Mouse (Mus musculus) limb, embryonic 14.5 days (tissue): ENCODE measurements around the gene Inpp5a. TPM values are rescaled to one million over a fixed set of nuclear protein-coding genes. Genes with fewer than 3 reads are reported as not detected.

Source experiments
- ATAC-seq: fragments of 200-750 bp; cut with Nextera tagmentation; 2 replicates; pipeline ENCODE4 v1.8.0; 2017; ENCODE audit warnings: low read depth, moderate number of reproducible peaks, moderate TSS enrichment; ENCODE audit not compliant: low FRiP score
- DNase-seq: peaks from one replicate; pipeline ENCODE4 v3.0.0-alpha.2; 2015; ENCODE audit warnings: low spot score
- H3K27ac ChIP-seq: fragments of 300-500 bp; sonication (generic); replicated peaks from 2 replicates; pipeline ENCODE4 v1.5.1; 2014; ENCODE audit warnings: low read depth, mild to moderate bottlenecking, low read length, moderate library complexity, mixed read lengths
- H3K27me3 ChIP-seq: fragments of 300-500 bp; sonication (generic); 2 replicates; pipeline ENCODE4 v1.6.1; 2014; ENCODE audit warnings: low read length, mixed read lengths; ENCODE audit not compliant: control insufficient read depth, insufficient read depth
- H3K36me3 ChIP-seq: fragments of 300-500 bp; sonication (generic); 2 replicates; pipeline ENCODE4 v1.6.1; 2014; ENCODE audit warnings: mild to moderate bottlenecking, low read length, moderate library complexity, mixed read lengths; ENCODE audit not compliant: control insufficient read depth, insufficient read depth
- H3K4me1 ChIP-seq: fragments of 300-500 bp; sonication (generic); 2 replicates; pipeline ENCODE4 v1.6.1; 2014; ENCODE audit warnings: antibody characterized with exemption, low read length, mixed read lengths; ENCODE audit not compliant: control insufficient read depth, insufficient read depth
- H3K4me2 ChIP-seq: fragments of 300-500 bp; sonication (generic); replicated peaks from 2 replicates; pipeline ENCODE4 v1.6.1; 2014; ENCODE audit warnings: low read depth, mild to moderate bottlenecking, low read length, moderate library complexity; ENCODE audit not compliant: severe bottlenecking
- H3K4me3 ChIP-seq: fragments of 300-500 bp; sonication (generic); replicated peaks from 2 replicates; pipeline ENCODE4 v1.5.1; 2014; ENCODE audit warnings: low read length
- H3K9ac ChIP-seq: fragments of 300-500 bp; sonication (generic); 2 replicates; pipeline ENCODE4 v1.6.1; 2014; ENCODE audit warnings: mild to moderate bottlenecking, low read depth, low read length, moderate library complexity; ENCODE audit not compliant: severe bottlenecking
- H3K9me3 ChIP-seq: fragments of 300-500 bp; sonication (generic); 2 replicates; pipeline ENCODE4 v1.6.1; 2016; ENCODE audit warnings: low read length; ENCODE audit not compliant: control insufficient read depth
- POLR2A ChIP-seq: fragments of 200-500 bp; IDR thresholded peaks from 2 replicates; pipeline ENCODE4 v1.8.0; 2012; ENCODE audit warnings: inconsistent platforms, mild to moderate bottlenecking, moderate library complexity, borderline replicate concordance; ENCODE audit not compliant: insufficient read depth, insufficient read length; ENCODE audit errors: extremely low read depth
- WGBS: fragments of 180-500 bp; shearing (Covaris S2); extraction: QIAGEN DNeasy Blood & Tissue Kit; methylation state at CpG from one replicate; pipeline ENCODE4 v1.1.7; 2014; 5-methylcytosine and 5-hydroxymethylcytosine counted together
- polyA plus RNA-seq, 2 experiments: library from polyadenylated mRNA; depleted of rRNA in 1 of 2; stranded (reverse) in 1 of 2; unstranded in 1 of 2; fragments of >200 nt; fragmentation: Nextera tagmentation in 1 of 2; extraction: Ambion mirVana in 1 of 2; gene quantifications; 2 replicates each; pipeline versions ENCODE4 v1.2.1 to v1.2.3; 2012 to 2014

Gene Inpp5a
- polyA plus RNA-seq, 2 experiments = 29.0 to 39.7 TPM

- WGBS = 82% methylated on average over 11 of the region's 11 CpGs
- no peak for ATAC-seq
Measured at GRCm38 (mm10) chr7:139399977-139400685, 11.2 kb downstream of the Inpp5a start.

GRCm38 (mm10) chr7:139400926-139401325 lies 12.0 kb downstream of the Inpp5a start:
- Histone ChIP-seq H3K4me2 (no peak overlapping the region), H3K9ac (no peak overlapping the region), H3K27me3 (no peaks in the 10 kb centered on the region), H3K4me1 (peaks cover 11% of the 10 kb centered on the region), H3K36me3 (no peaks in the 10 kb centered on the region; the same call in 1 of the 2 replicates), H3K9me3 (no peaks in the 10 kb centered on the region), H3K4me3 (no peak overlapping the region), H3K27ac (no peak overlapping the region)
- 83% methylated on average over 3 of the region's 3 CpGs for WGBS
- no peak for DNase-seq
- no peak for TF ChIP-seq POLR2A
- ATAC-seq = no peak

More at GRCm38 (mm10) chr7:139399977-139400685, 11.2 kb downstream of the Inpp5a start:
- Histone ChIP-seq H3K4me3 (no peak overlapping the region), H3K9me3 (no peaks in the 10 kb centered on the region), H3K27me3 (no peaks in the 10 kb centered on the region), H3K36me3 (no peaks in the 10 kb centered on the region), H3K4me1 (peaks cover 11% of the 10 kb centered on the region), H3K4me2 (no peak overlapping the region), H3K27ac (no peak overlapping the region), H3K9ac (no peak overlapping the region)
- TF ChIP-seq POLR2A = no peak
- no peak for DNase-seq

- no peak for DNase-seq
- H3K4me2 ChIP-seq = no peak overlapping the region
- H3K9me3 ChIP-seq = no peaks in the 10 kb centered on the region
- H3K4me3 ChIP-seq = no peak overlapping the region
- peaks cover 11% of the 10 kb centered on the region for H3K4me1 ChIP-seq
- 64% methylated on average over 8 of the region's 8 CpGs for WGBS
- H3K27ac ChIP-seq = no peak overlapping the region
- no peak for TF ChIP-seq POLR2A
- ATAC-seq = no peak
- no peaks in the 10 kb centered on the region for H3K27me3 ChIP-seq
- no peak overlapping the region for H3K9ac ChIP-seq
- no peaks in the 10 kb centered on the region; the same call in 1 of the 2 replicates for H3K36me3 ChIP-seq
Measured at GRCm38 (mm10) chr7:139401791-139402190, 12.9 kb downstream of the Inpp5a start.

DNA sequence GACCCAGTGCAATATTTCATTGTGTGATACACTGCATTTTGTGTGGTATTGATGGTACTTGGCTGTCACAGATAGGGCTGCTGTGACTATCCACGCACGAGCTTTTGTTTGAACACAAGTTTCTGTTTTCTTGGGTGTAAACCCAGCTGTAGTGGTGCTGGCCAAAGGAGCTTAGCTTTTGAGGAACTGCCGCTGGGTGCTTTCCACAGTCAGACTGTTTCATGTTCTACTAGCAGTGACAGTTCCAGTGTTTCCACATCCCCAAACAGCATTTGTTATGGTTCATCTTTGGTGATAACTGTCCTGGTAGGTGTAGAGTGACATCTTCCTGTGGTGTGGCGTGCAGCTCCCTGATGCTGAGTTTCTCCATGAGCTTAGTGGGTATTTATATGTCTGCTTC lies 13.8 kb downstream of the Inpp5a start:
- Histone ChIP-seq H3K27me3 (no peaks in the 10 kb centered on the region), H3K27ac (no peak overlapping the region), H3K9me3 (no peaks in the 10 kb centered on the region), H3K36me3 (no peaks in the 10 kb centered on the region; the same call in 1 of the 2 replicates), H3K4me1 (peaks cover 7% of the 10 kb centered on the region; the same call in 1 of the 2 replicates), H3K9ac (no peak overlapping the region), H3K4me2 (no peak overlapping the region), H3K4me3 (no peak overlapping the region)
- ATAC-seq = no peak
- TF ChIP-seq POLR2A = no peak
- WGBS = 91% methylated on average over 4 of the region's 4 CpGs
- no peak for DNase-seq

DNA sequence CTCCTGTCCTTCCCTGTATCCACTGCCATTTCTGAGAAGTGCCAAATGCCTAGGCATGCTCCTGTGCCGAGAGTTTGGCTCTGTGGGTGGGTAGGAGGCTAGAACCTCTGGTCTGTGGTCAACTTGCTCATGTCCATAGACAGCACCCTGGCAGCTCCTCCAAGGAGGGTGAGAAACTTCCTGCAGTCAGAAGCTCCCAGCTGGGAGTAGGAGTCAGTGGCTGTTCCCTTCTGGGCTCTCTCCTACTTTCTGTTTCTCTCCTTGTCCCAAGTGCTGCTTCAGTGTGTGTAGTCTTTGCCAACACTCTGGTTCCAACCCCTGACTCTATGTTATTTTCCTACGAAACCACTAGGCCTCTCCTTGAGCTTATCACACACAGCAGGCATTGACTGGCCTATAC lies 17.7 kb downstream of the Inpp5a start:
- DNase-seq = no peak
- Histone ChIP-seq H3K27ac (no peak overlapping the region), H3K9me3 (no peaks in the 10 kb centered on the region), H3K9ac (no peak overlapping the region), H3K4me2 (no peak overlapping the region), H3K36me3 (no peaks in the 10 kb centered on the region; the same call in 1 of the 2 replicates), H3K4me3 (no peak overlapping the region), H3K4me1 (peaks cover 4% of the 10 kb centered on the region; the same call in 1 of the 2 replicates), H3K27me3 (no peaks in the 10 kb centered on the region)
- WGBS = 86% methylated on average over 2 of the region's 2 CpGs
- TF ChIP-seq POLR2A = no peak
- ATAC-seq = no peak
